Mouse (Mus musculus) heart, embryonic 15.5 days (tissue): ENCODE data around the gene Sgsm2. TPM values are rescaled to one million over a fixed set of nuclear protein-coding genes. Genes with fewer than 3 reads are reported as not detected.

Experiments used
- ATAC-seq: fragments of 200-750 bp; cut with Nextera tagmentation; replicated peaks from 2 replicates; pipeline ENCODE4 v1.8.0; 2017; ENCODE audit warnings: low read depth, moderate TSS enrichment; ENCODE audit not compliant: insufficient number of reproducible peaks, insufficient read depth, low FRiP score
- H3K27ac ChIP-seq: fragments of 300-500 bp; sonication (generic); 2 replicates; pipeline ENCODE4 v1.5.1; 2015; ENCODE audit warnings: mild to moderate bottlenecking, inconsistent platforms
- H3K27me3 ChIP-seq: fragments of 300-500 bp; sonication (generic); 2 replicates; pipeline ENCODE4 v1.6.1; 2015; ENCODE audit warnings: inconsistent platforms
- H3K36me3 ChIP-seq: fragments of 300-500 bp; sonication (generic); 2 replicates; pipeline ENCODE4 v1.6.1; 2015; ENCODE audit warnings: mild to moderate bottlenecking, inconsistent platforms
- H3K4me1 ChIP-seq: fragments of 300-500 bp; sonication (generic); replicated peaks from 2 replicates; pipeline ENCODE4 v1.6.1; 2015; ENCODE audit warnings: inconsistent platforms
- H3K4me2 ChIP-seq: fragments of 300-500 bp; sonication (generic); 2 replicates; pipeline ENCODE4 v1.6.1; 2015; ENCODE audit warnings: inconsistent platforms, mild to moderate bottlenecking, moderate library complexity
- H3K4me3 ChIP-seq: fragments of 300-500 bp; sonication (generic); 2 replicates; pipeline ENCODE4 v1.5.1; 2015; ENCODE audit warnings: mild to moderate bottlenecking, inconsistent platforms
- H3K9ac ChIP-seq: fragments of 300-500 bp; sonication (generic); 2 replicates; pipeline ENCODE4 v1.6.1; 2015; ENCODE audit warnings: mild to moderate bottlenecking, inconsistent platforms
- H3K9me3 ChIP-seq: fragments of 300-500 bp; sonication (generic); replicated peaks from 2 replicates; pipeline ENCODE4 v1.6.1; 2016; ENCODE audit warnings: inconsistent platforms
- WGBS: fragments of 180-500 bp; shearing (Covaris S2); methylation state at CpG from one replicate; pipeline ENCODE4 v1.1.7; 2015; ENCODE audit warnings: mixed read lengths; 5-methylcytosine and 5-hydroxymethylcytosine counted together
- polyA plus RNA-seq: library from polyadenylated mRNA; unstranded; fragments of >200 nt; fragmentation: Nextera tagmentation; extraction: Ambion mirVana; gene quantifications from 2 replicates; pipeline ENCODE4 v1.2.1, GENCODE M21; 2015

Gene Sgsm2
- polyA plus RNA-seq, result 3.5 and 5.5 TPM in 2 replicates

DNA sequence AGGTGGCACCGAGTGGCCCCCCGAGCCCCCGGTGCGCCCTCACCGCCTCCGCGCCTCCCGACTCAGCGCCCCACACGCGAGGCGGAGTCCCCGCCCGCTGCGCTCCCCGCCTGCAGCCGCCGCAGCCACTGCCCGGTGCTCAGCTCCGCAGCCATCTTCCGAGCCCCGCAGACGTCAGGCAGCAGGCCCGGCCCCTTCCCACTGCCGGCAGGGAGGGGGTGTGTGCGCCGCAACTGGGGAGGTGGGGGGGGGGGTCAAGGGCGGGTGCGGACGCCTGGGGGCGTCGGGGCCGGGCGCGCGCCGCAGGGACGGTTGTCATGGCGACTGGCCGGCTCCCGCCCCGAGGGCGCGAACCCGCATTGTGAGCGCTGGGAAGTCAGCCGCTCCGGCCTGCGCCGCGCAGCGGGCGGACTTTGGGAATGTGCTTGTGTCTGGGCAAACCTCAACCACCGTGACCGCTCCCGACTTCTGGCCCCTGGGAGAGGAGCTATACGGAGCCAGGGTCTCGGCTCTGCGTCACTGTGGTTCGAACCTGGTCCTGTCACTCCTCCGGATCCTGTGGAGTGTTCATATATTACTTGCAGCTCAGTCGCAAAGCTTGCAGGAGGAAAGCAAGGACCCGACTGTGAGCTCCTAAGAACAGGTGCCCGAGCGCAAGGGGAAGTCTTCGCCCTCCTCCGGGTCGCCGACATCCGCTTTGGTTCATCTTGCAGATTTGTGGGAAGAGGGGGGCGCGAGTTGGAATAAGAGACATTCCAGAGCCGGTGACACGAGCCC, at the start of gene Sgsm2:
Gene Sgsm2 (minus strand): TSS at position 160 of the 777 bp plus-strand sequence.
- WGBS, result under 1% methylated on average over 72 of the region's 74 CpGs
- Histone ChIP-seq H3K27me3 (no peaks in the 10 kb centered on the region), H3K4me1 (peaks cover 27% of the 10 kb centered on the region), H3K9ac (peak within 1 kb of the TSS; percentile 80), H3K36me3 (peaks cover 24% of the 10 kb centered on the region), H3K9me3 (no peaks in the 10 kb centered on the region), H3K4me3 (peak within 1 kb of the TSS; percentile 91), H3K4me2 (peak within 1 kb of the TSS; percentile 95), H3K27ac (peak within 1 kb of the TSS; percentile 87)
- peak; percentile 69 for ATAC-seq

- no peak overlapping the region for H3K4me2 ChIP-seq
- H3K9me3 ChIP-seq, result no peaks in the 10 kb centered on the region
- no peak overlapping the region for H3K4me3 ChIP-seq
- peaks cover 30% of the 10 kb centered on the region for H3K36me3 ChIP-seq
- H3K9ac ChIP-seq, result no peak overlapping the region
- 73% methylated on average over 3 of the region's 3 CpGs for WGBS
- no peaks in the 10 kb centered on the region for H3K4me1 ChIP-seq
- no peak overlapping the region for H3K27ac ChIP-seq
- ATAC-seq, result no peak
- no peaks in the 10 kb centered on the region for H3K27me3 ChIP-seq
These were observed 49.5 kb upstream of the Sgsm2 start for GRCm38 (mm10) chr11:74946348-74946747.

DNA sequence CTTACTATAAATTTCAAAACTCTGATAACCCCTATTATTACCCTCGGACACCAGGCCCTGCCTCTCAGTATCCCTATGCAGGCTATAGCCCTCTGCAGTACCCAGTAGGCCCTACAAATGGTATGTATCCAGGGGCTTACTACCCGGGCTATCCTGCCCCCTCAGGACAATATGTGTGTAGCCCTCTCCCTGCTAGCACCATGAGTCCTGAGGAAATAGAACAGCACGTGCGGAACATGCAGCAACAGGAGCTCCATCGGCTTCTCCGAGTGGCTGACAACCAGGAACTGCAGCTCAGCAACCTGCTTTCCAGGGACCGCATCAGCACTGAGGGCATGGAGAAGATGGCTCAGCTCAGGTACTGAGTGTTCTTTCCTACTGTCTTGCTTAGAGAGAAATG, 33.5 kb upstream of the Sgsm2 start:
- Histone ChIP-seq H3K4me2 (no peak overlapping the region), H3K9me3 (no peaks in the 10 kb centered on the region), H3K4me3 (no peak overlapping the region), H3K9ac (no peak overlapping the region), H3K36me3 (peaks cover 35% of the 10 kb centered on the region), H3K27me3 (no peaks in the 10 kb centered on the region), H3K4me1 (peaks cover 12% of the 10 kb centered on the region), H3K27ac (no peak overlapping the region)
- ATAC-seq, result no peak
- 89% methylated on average over 7 of the region's 7 CpGs for WGBS

DNA sequence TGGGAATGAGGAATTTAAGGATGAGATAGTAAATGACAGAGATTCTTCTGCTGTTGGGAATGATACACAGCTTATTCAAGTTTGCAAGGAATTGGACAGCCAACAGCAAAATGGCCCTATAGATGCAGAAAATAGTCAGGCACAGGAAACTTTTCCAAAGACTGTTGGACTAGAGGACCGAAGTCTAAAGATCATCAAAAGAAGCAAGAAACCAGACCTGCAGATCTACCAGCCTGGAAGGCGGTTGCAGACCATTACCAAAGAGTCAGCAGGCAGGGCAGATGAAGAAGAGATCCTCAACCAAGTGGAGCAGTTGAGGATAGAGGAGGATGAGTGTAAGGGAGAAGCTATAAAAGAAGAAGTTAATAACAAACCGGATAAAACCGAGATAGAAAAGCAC, 32.3 kb upstream of the Sgsm2 start:
- H3K4me3 ChIP-seq, result no peak overlapping the region
- H3K9ac ChIP-seq, result no peak overlapping the region
- H3K4me1 ChIP-seq, result peaks cover 20% of the 10 kb centered on the region
- H3K4me2 ChIP-seq, result no peak overlapping the region
- H3K27ac ChIP-seq, result no peak overlapping the region
- no peaks in the 10 kb centered on the region for H3K9me3 ChIP-seq
- WGBS, result 82% methylated on average over 4 of the region's 4 CpGs
- no peak for ATAC-seq
- H3K27me3 ChIP-seq, result no peaks in the 10 kb centered on the region
- H3K36me3 ChIP-seq, result peaks cover 23% of the 10 kb centered on the region

DNA sequence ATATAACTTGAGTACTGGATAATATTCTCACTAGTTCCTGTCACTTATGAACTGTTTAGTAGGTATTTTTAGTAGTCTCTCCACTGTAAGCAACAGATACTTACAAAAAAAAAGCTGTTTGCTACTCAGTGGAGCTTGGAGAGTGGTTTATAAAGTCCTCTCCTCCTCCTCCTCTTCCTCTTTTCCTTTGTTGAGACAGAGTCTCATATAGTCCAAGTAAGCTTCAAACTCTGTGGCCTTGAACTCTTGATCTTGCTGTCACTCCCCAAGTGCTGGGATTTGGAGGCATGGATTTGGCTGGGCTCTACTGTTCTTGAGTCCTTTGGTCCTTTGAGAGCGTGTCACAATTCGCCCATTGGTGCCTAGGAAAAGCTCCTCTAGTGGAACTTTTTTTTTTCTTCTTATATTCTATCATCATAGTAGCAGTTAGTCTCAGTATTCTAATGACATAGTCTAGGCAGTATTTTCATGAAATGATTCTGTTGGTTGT, 30.4 kb upstream of the Sgsm2 start:
- 89% methylated on average over 2 of the region's 2 CpGs for WGBS
- Histone ChIP-seq H3K4me3 (peak overlapping the region; percentile 98; the same call in 1 of the 2 replicates), H3K9me3 (no peaks in the 10 kb centered on the region), H3K4me1 (peaks cover 20% of the 10 kb centered on the region), H3K36me3 (peaks cover 9% of the 10 kb centered on the region), H3K27ac (peak overlapping the region; percentile 27; the same call in 1 of the 2 replicates), H3K9ac (peak overlapping the region; percentile 96; the same call in 1 of the 2 replicates), H3K27me3 (no peaks in the 10 kb centered on the region), H3K4me2 (peak overlapping the region; percentile 71)
- ATAC-seq, result no peak

DNA sequence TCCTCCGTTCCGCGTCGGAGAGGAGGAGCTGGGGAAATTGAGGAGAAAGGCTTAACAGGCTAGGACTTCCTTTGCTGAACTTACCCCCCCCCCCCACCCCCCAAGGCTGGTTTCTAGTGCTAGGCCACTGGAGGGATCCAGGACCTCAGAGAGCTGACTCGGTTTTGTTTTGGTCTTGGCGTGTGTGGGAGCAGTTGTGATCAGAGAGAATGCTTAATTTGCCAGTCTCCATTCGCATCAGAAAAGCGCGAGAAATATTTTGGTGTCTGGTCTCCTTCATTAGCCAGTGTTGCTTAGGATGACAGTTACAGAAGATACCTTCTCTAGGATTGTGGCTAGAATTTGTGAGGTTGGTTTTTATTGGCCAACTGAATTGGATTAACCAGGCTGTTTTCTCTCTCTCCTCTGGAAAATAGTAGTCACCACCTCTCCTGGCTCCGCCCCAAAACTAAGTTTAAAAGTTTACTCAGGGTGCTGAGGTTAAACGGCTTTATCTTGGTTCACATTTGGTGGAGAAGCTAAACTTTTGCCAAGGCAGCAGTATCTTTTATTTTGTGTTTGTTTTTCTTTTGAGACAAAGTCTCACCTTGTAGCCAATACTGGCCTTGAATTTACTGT, 29.6 kb upstream of the Sgsm2 start:
- Histone ChIP-seq H3K36me3 (peaks cover 6% of the 10 kb centered on the region), H3K9me3 (no peaks in the 10 kb centered on the region), H3K4me1 (peaks cover 20% of the 10 kb centered on the region), H3K27ac (peak overlapping the region; percentile 99), H3K4me2 (peak overlapping the region; percentile 71), H3K9ac (peak overlapping the region; percentile 96), H3K4me3 (peak overlapping the region; percentile 98), H3K27me3 (no peaks in the 10 kb centered on the region)
- 2% methylated on average over 11 of the region's 11 CpGs for WGBS
- no peak for ATAC-seq

DNA sequence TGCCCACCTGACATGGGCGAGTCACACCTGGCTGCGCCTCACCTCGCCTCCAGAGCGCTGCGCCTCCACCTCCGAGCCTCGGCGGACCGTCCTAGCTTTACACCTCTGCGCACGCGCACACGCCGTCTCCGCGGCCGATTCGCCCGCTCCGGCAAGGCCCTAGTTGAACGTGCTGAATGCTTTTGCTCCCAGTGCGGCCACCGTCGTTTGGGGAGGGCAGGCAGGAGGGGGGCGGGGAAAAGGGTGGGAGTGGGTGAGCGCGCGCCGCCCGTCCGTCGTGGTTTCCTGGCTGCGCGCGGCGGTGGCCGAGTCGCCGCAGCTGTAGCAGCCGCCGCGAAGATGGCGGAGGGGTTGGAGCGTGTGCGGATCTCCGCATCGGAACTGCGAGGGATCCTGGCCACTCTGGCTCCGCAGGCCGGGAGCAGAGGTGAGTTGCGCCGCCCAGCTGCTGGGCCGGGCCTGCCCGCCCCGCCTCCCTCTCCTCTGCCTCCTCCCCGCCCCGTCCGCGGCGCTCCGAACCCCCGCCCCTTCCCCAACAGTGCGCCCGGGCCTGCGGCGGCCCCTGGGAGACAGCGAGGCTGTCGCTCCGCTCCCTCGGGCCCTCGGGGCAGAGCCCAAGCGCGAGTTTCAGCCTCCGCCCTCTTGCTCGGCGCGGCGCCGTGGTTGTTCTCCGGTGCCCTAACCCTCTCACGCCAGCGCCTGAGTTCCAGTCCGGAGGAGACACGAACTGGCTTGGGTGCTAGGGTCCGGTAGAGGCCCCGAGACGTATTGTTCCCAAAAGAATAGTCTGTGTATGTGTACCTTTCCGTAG, 28.9 kb upstream of the Sgsm2 start, which contains the start of the genes Smg6 and Srr:
Gene Smg6 (plus strand): TSS at position 247 of the 811 bp plus-strand sequence.
Gene Srr (minus strand): TSS at position 372 of the 811 bp plus-strand sequence.
- under 1% methylated on average over 83 of the region's 88 CpGs for WGBS
- Histone ChIP-seq H3K27me3 (no peaks in the 10 kb centered on the region), H3K36me3 (peaks cover 6% of the 10 kb centered on the region), H3K4me2 (peak within 1 kb of the TSS; percentile 71), H3K4me3 (peak within 1 kb of the TSS; percentile 98), H3K4me1 (peaks cover 20% of the 10 kb centered on the region), H3K27ac (peak within 1 kb of the TSS; percentile 99), H3K9ac (peak within 1 kb of the TSS; percentile 96), H3K9me3 (no peaks in the 10 kb centered on the region)
- peak; percentile 96 for ATAC-seq

DNA sequence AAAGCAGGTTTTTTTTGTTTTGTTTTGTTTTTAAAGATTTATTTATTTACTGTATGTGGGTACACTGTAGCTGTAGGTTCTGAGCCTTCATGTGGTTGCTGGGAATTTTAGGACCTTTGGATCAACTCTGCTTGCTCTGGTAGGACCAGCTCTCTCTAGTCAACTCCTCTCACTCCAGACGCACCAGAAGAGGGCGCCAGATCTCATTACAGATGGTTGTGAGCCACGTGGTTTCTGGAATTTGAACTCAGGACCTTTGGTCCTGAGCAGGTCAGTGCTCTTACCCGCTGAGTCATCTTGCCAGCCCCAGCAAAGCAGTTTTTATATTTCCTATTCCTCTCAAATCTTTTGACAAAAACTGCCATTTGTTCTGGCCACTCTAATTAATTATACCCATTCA, 27.3 kb upstream of the Sgsm2 start:
- 59% methylated on average over 4 of the region's 4 CpGs for WGBS
- no peak for ATAC-seq

DNA sequence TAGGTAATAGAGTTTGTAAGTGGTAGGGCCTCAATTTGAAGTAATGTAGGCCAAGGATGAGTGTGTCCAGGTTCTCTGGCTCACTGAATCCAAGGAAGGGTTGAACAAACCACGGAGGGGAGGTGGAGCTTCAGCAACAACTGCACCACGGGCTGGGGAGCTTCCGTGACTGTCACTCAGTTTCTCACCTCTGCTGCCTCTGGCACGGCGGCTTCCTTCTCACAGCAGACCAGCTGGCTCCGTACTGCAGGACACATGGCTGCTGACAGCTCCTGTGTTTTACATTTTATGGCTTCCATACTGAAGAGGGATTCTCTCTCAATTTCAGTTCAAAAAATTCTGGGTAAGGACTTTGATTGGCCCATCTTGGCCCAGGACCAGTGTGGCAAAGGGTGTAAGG, 22.4 kb upstream of the Sgsm2 start:
- no peak overlapping the region for H3K4me3 ChIP-seq
- H3K27me3 ChIP-seq, result no peaks in the 10 kb centered on the region
- 72% methylated on average over 6 of the region's 6 CpGs for WGBS
- H3K36me3 ChIP-seq, result peaks cover 16% of the 10 kb centered on the region
- no peaks in the 10 kb centered on the region for H3K9me3 ChIP-seq
- ATAC-seq, result no peak
- H3K4me1 ChIP-seq, result peaks cover 9% of the 10 kb centered on the region
- no peak overlapping the region for H3K9ac ChIP-seq
- H3K4me2 ChIP-seq, result no peak overlapping the region
- no peak overlapping the region for H3K27ac ChIP-seq

More for the DNA sequence above, 27.3 kb upstream of the Sgsm2 start:
- Histone ChIP-seq H3K27me3 (no peaks in the 10 kb centered on the region), H3K9me3 (no peaks in the 10 kb centered on the region), H3K27ac (no peak overlapping the region), H3K9ac (no peak overlapping the region), H3K4me1 (peaks cover 20% of the 10 kb centered on the region), H3K36me3 (peaks cover 3% of the 10 kb centered on the region; the same call in 1 of the 2 replicates), H3K4me2 (no peak overlapping the region), H3K4me3 (no peak overlapping the region)

DNA sequence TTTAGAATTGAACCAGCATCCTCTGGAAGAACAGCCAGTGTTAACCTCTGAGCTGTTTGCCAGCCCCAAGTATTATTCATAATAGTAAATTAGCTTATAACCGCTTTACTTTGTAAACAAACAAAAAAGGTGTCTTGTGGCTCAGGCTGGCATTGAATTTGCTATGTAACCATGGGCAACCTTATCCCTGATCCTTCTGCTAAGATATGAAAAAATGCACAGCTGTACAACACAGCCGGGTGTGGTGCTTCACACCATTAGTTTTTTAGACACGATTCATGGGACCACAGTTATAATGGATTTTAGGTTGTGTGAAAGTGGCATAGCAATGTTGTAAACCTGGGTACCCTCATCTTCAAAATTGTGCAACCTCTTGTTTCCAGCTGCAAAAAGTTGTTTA, 15.6 kb upstream of the Sgsm2 start:
- H3K27me3 ChIP-seq, result no peaks in the 10 kb centered on the region
- 78% methylated on average over 3 of the region's 3 CpGs for WGBS
- no peak for ATAC-seq
- H3K36me3 ChIP-seq, result peaks cover 35% of the 10 kb centered on the region
- H3K9me3 ChIP-seq, result no peaks in the 10 kb centered on the region
- H3K4me1 ChIP-seq, result peaks cover 8% of the 10 kb centered on the region
- H3K9ac ChIP-seq, result no peak overlapping the region
- no peak overlapping the region for H3K4me3 ChIP-seq
- no peak overlapping the region for H3K4me2 ChIP-seq
- H3K27ac ChIP-seq, result no peak overlapping the region

DNA sequence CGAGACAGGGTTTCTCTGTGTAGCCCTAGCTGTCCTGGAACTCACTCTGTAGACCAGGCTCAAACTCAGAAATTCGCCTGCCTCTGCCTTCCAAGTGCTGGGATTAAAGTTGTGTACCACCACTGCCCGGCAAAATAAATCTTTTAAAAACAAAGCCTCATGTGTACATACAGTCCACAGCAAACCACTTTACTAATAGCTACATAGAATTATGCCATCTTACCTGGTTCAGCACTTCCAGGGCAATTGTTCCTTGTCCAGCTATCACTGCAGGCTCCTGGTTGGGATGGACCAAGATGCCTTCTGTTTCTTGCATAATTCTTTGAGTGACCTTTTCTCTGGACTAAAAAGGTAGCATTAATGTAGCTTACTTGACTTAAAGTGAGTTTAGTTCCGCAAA, 13.1 kb upstream of the Sgsm2 start:
- Histone ChIP-seq H3K4me2 (no peak overlapping the region), H3K9ac (no peak overlapping the region), H3K27ac (no peak overlapping the region), H3K9me3 (no peaks in the 10 kb centered on the region), H3K4me1 (no peaks in the 10 kb centered on the region), H3K36me3 (peaks cover 54% of the 10 kb centered on the region), H3K4me3 (no peak overlapping the region), H3K27me3 (no peaks in the 10 kb centered on the region)
- 95% methylated on average over 4 of the region's 4 CpGs for WGBS
- ATAC-seq, result no peak
